Mouse (Mus musculus) gastrocnemius, postnatal 36 days (tissue): ENCODE data around the gene Psmg4. TPM values are rescaled to one million over a fixed set of nuclear protein-coding genes. Genes with fewer than 3 reads are reported as not detected.
A peak's percentile ranks its signal among the peaks of the same experiment; 100 is the strongest.

ENCODE experiments used
- DNase-seq, 2 experiments: peaks; one replicate each; pipeline ENCODE4 v3.0.0; 2022
- intact Hi-C: fragments of 180-260 bp; cut with DNase I; formaldehyde crosslinking; loops from one replicate; pipeline ENCODE4 v1.15.1; 2025
- total RNA-seq, 2 experiments: library from RNA; stranded (reverse); gene quantifications; 2 replicates each; pipeline ENCODE4 v1.2.3; 2021

Psmg4 gene
- total RNA-seq, 2 experiments from 2014 or later = 13.5 to 14.3 TPM

- intact Hi-C loops = no loop called here
Measured at GRCm38 (mm10) chr13:34143389-34143788, 19.4 kb upstream of the Psmg4 start.

GRCm38 (mm10) chr13:34146916-34147315, 15.8 kb upstream of the Psmg4 start:
- intact Hi-C loops = no loop called here
- DNase-seq = no peak

More at GRCm38 (mm10) chr13:34143389-34143788, 19.4 kb upstream of the Psmg4 start:
- DNase-seq = no peak

GRCm38 (mm10) chr13:34148181-34148580, 14.6 kb upstream of the Psmg4 start:
- DNase-seq = no peak
- intact Hi-C loops = no loop called here

- peak; percentile 39 to 48 for DNase-seq
- intact Hi-C loops = no loop called here
Measured at GRCm38 (mm10) chr13:34148767-34149392, 13.9 kb upstream of the Psmg4 start.

GRCm38 (mm10) chr13:34149463-34150176, 13.1 kb upstream of the Psmg4 start:
- intact Hi-C loops = no loop called here
- DNase-seq = no peak

- DNase-seq = no peak
- intact Hi-C loops = no loop called here
Measured at GRCm38 (mm10) chr13:34150271-34151027, 12.3 kb upstream of the Psmg4 start.

- no peak for DNase-seq
- intact Hi-C loops = no loop called here
Measured at GRCm38 (mm10) chr13:34151425-34151824, 11.3 kb upstream of the Psmg4 start.

- no peak for DNase-seq
- intact Hi-C loops = no loop called here
Measured at GRCm38 (mm10) chr13:34152695-34153094, 10.1 kb upstream of the Psmg4 start.

GRCm38 (mm10) chr13:34153254-34154011, 9.3 kb upstream of the Psmg4 start:
- DNase-seq = no peak
- intact Hi-C loops = loop anchor here (1.0 to 2.0 kb wide), 2 partner anchors 77 to 107 kb away; no protein-coding TSS in a partner anchor

- DNase-seq = peak; percentile 52 to 67
- intact Hi-C loops = loop anchor here (1.0 to 2.0 kb wide), 2 partner anchors 78 to 108 kb away; no protein-coding TSS in a partner anchor
Measured at GRCm38 (mm10) chr13:34154217-34154930, 8.4 kb upstream of the Psmg4 start.

GRCm38 (mm10) chr13:34154931-34155272, 7.9 kb upstream of the Psmg4 start:
- intact Hi-C loops = loop anchor here (1.0 to 2.0 kb wide), 2 partner anchors 78 to 109 kb away; no protein-coding TSS in a partner anchor
- peak in 1 of 2 experiments; percentile 45 for DNase-seq

GRCm38 (mm10) chr13:34156133-34156839, 6.5 kb upstream of the Psmg4 start:
- intact Hi-C loops = no loop called here
- no peak for DNase-seq

GRCm38 (mm10) chr13:34156840-34157185, 6.0 kb upstream of the Psmg4 start:
- intact Hi-C loops = no loop called here
- no peak for DNase-seq

GRCm38 (mm10) chr13:34157596-34158157, 5.1 kb upstream of the Psmg4 start:
- intact Hi-C loops = no loop called here
- DNase-seq = no peak

GRCm38 (mm10) chr13:34159926-34160325, 2.8 kb upstream of the Psmg4 start:
- intact Hi-C loops = no loop called here
- DNase-seq = no peak

GRCm38 (mm10) chr13:34163304-34163975, 676 bp downstream of the Psmg4 start:
- DNase-seq = no peak
- intact Hi-C loops = no loop called here

- DNase-seq = no peak
- intact Hi-C loops = no loop called here
Measured at GRCm38 (mm10) chr13:34174025-34174424, 11.3 kb downstream of the Psmg4 start.

GRCm38 (mm10) chr13:34181624-34182023, 18.9 kb downstream of the Psmg4 start:
- no peak for DNase-seq
- intact Hi-C loops = loop anchor here (5.0 to 10.0 kb wide), 2 partner anchors 613 to 681 kb away; no protein-coding TSS in a partner anchor
